Mouse (Mus musculus) midbrain, embryonic 10.5 days (tissue): Measurements from ENCODE around the gene Dmrt3. TPM values are rescaled to one million over a fixed set of nuclear protein-coding genes. Genes with fewer than 3 reads are reported as not detected.

Source experiments
- DNase-seq: peaks from one replicate; pipeline ENCODE4 v3.0.0-alpha.2; 2017; ENCODE audit warnings: low spot score
- H3K27ac ChIP-seq: fragments of 300-500 bp; sonication (generic); replicated peaks from 2 replicates; pipeline ENCODE4 v1.5.1; 2016; ENCODE audit warnings: mild to moderate bottlenecking
- H3K27me3 ChIP-seq: fragments of 300-500 bp; sonication (generic); 2 replicates; pipeline ENCODE4 v1.6.1; 2016; ENCODE audit warnings: low read depth, mild to moderate bottlenecking; ENCODE audit not compliant: poor library complexity, severe bottlenecking
- H3K36me3 ChIP-seq: fragments of 300-500 bp; sonication (generic); 2 replicates; pipeline ENCODE4 v1.6.1; 2016; ENCODE audit warnings: mild to moderate bottlenecking, moderate library complexity
- H3K4me1 ChIP-seq: fragments of 300-500 bp; sonication (generic); 2 replicates; pipeline ENCODE4 v1.6.1; 2016
- H3K4me3 ChIP-seq: fragments of 300-500 bp; sonication (generic); 2 replicates; pipeline ENCODE4 v1.5.1; 2016; ENCODE audit warnings: mild to moderate bottlenecking, moderate library complexity
- H3K9me3 ChIP-seq: fragments of 300-500 bp; sonication (generic); replicated peaks from 2 replicates; pipeline ENCODE4 v1.6.1; 2016; ENCODE audit warnings: mild to moderate bottlenecking
- WGBS: fragments of 180-500 bp; shearing (Covaris S2); methylation state at CpG from one replicate; pipeline ENCODE4 v1.1.7; 2016; 5-methylcytosine and 5-hydroxymethylcytosine counted together
- polyA plus RNA-seq: library from polyadenylated mRNA; unstranded; fragments of >200 nt; fragmentation: Nextera tagmentation; extraction: Ambion mirVana; gene quantifications from 2 replicates; pipeline ENCODE4 v1.2.1, GENCODE M21; 2016

The Dmrt3 gene
- polyA plus RNA-seq, 1 experiment from 2014 or later = 2.1 TPM

GRCm38 (mm10) chr19:25608961-25609850 is 895 bp upstream of the Dmrt3 start:
- peaks cover 100% of the 10 kb centered on the region for H3K27me3 ChIP-seq
- no peaks in the 10 kb centered on the region for H3K36me3 ChIP-seq
- DNase-seq = peak; percentile 59
- peaks cover 76% of the 10 kb centered on the region for H3K4me1 ChIP-seq
- H3K9me3 ChIP-seq = no peaks in the 10 kb centered on the region
- H3K27ac ChIP-seq = no peak overlapping the region
- under 1% methylated on average over 33 of the region's 33 CpGs for WGBS
- H3K4me3 ChIP-seq = no peak overlapping the region

DNA sequence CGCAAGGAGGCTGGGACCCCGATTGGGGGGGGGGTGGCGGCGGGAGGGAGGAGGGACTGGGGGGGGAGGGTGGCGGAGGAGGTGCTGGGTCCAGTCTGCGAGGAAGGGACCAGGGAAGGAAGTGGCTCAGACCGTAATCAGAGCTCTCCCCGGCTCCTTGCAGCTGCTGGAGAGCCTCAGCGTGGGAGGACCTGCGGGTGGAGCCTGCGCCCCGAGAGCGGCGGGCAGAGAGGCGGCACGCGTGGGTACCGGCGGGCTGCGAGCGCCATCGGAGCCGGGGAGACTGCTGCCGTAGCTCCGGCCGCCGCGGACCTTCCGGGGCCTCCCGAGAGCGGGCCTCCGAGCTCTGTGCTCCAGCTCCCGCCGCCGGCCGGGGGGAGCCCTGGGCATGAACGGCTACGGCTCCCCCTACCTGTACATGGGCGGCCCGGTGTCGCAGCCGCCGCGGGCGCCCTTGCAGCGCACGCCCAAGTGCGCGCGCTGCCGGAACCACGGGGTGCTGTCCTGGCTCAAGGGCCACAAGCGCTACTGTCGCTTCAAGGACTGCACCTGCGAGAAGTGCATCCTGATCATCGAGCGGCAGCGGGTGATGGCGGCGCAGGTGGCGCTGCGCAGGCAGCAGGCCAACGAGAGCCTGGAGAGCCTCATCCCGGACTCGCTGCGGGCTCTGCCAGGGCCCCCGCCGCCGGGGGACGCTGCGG is 460 bp downstream of the Dmrt3 start:
- peak overlapping the region; percentile 65 for H3K27ac ChIP-seq
- peaks cover 65% of the 10 kb centered on the region for H3K4me1 ChIP-seq
- no peaks in the 10 kb centered on the region for H3K36me3 ChIP-seq
- under 1% methylated on average over 61 of the region's 71 CpGs for WGBS
- H3K9me3 ChIP-seq = no peaks in the 10 kb centered on the region
- peak overlapping the region; percentile 57 for H3K4me3 ChIP-seq
- DNase-seq = peak; percentile 68
- H3K27me3 ChIP-seq = peaks cover 100% of the 10 kb centered on the region

GRCm38 (mm10) chr19:25611116-25611515 is 1.0 kb downstream of the Dmrt3 start:
- DNase-seq = peak; percentile 66
- H3K4me1 ChIP-seq = peaks cover 60% of the 10 kb centered on the region
- no peaks in the 10 kb centered on the region for H3K36me3 ChIP-seq
- H3K27ac ChIP-seq = peak overlapping the region; percentile 65; the same call in 1 of the 2 replicates
- H3K4me3 ChIP-seq = peak overlapping the region; percentile 57
- H3K27me3 ChIP-seq = peaks cover 100% of the 10 kb centered on the region
- H3K9me3 ChIP-seq = no peaks in the 10 kb centered on the region
- WGBS = under 1% methylated on average over 42 of the region's 42 CpGs

DNA sequence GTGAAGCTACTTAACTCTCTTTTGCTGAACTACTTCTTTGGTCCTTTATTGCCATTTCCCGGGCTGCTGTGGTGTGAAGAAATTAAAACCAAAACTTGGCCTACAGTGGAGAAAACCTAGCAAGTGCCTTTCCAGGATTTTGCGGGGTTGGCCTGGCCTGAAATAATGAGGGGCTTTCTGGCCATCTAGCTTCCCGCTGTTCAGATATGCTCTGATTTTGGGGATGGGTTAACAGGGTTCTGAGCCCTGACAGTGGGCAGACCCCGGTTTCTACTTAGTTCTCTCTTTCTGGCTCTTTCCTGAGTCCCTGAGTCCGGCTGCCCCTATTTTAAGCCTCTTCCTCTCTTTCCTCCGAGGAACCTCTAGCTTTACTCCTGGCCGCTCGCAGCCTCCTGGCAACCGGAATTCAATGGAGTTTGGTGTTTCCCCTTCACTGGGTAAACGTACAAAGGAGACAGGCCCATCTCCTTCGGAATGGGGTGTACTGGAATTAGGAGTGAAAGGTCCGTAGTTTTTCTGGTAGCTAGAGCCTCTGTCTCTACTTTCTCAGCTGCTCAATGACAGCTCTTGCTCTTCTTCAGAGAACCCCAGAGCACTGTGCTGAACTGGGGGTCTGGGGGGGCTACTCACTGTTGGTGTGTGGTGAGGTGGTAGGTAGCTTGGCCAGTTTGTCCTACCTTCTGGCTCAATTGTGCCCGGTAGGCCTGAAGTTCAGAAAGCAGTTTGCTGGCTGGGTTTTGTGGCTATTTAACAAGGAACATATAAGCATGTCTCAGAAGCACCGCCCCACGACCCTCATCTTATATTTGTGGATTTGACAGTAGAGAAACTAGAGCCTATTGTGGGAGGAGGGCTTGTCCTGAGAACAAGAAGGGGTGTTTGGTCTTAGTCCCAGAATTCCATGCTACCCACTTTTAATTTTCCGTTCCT is 2.0 kb downstream of the Dmrt3 start:
- Histone ChIP-seq H3K36me3 (no peaks in the 10 kb centered on the region), H3K4me3 (peak overlapping the region; percentile 16), H3K27ac (no peak overlapping the region), H3K27me3 (peaks cover 100% of the 10 kb centered on the region), H3K9me3 (no peaks in the 10 kb centered on the region), H3K4me1 (peaks cover 50% of the 10 kb centered on the region)
- DNase-seq = peak; percentile 53
- 1% methylated on average over 16 of the region's 16 CpGs for WGBS

DNA sequence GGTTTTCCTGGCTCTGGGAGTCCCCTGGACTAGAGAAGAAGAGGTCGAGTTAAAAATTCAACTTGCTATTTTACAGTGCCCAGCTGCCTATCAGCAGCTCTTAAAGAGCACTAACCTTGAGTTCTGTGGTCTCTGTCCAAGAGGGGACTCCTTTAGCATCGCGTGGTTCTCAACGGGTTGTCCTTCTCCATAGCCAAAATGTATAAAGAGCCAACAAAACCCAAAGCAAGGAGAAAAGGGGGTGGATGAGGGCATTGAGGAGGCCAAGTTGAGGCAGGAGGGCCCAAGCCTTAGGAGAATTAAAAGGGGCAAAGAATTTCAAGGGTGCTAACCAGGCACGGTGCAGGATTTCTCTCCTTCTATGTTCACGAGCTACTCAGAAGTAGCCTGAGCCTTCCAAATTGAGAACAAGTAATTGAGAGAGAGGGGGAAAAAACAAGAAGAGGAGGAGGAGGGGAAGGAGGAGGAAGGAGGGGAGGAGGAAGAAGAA is 2.8 kb downstream of the Dmrt3 start:
- H3K27ac ChIP-seq = no peak overlapping the region
- no peaks in the 10 kb centered on the region for H3K36me3 ChIP-seq
- peak; percentile 38 for DNase-seq
- no peaks in the 10 kb centered on the region for H3K9me3 ChIP-seq
- WGBS = 2% methylated on average over 6 of the region's 6 CpGs
- no peak overlapping the region for H3K4me3 ChIP-seq
- peaks cover 42% of the 10 kb centered on the region for H3K4me1 ChIP-seq
- H3K27me3 ChIP-seq = peaks cover 100% of the 10 kb centered on the region

GRCm38 (mm10) chr19:25613476-25614300 is 3.6 kb downstream of the Dmrt3 start:
- Histone ChIP-seq H3K36me3 (no peaks in the 10 kb centered on the region), H3K4me1 (peaks cover 34% of the 10 kb centered on the region), H3K27me3 (peaks cover 100% of the 10 kb centered on the region), H3K4me3 (no peak overlapping the region), H3K27ac (no peak overlapping the region), H3K9me3 (no peaks in the 10 kb centered on the region)
- peak; percentile 40 for DNase-seq
- WGBS = 7% methylated on average over 13 of the region's 13 CpGs

- peaks cover 100% of the 10 kb centered on the region for H3K27me3 ChIP-seq
- H3K4me3 ChIP-seq = no peak overlapping the region
- no peak overlapping the region for H3K27ac ChIP-seq
- no peak for DNase-seq
- 48% methylated on average over 6 of the region's 6 CpGs for WGBS
- no peaks in the 10 kb centered on the region for H3K9me3 ChIP-seq
- no peaks in the 10 kb centered on the region for H3K36me3 ChIP-seq
- H3K4me1 ChIP-seq = peaks cover 18% of the 10 kb centered on the region
Observed at GRCm38 (mm10) chr19:25615889-25616288, 5.8 kb downstream of the Dmrt3 start.

GRCm38 (mm10) chr19:25622291-25623251 is 12.5 kb downstream of the Dmrt3 start:
- 32% methylated on average over 54 of the region's 54 CpGs for whole genome bisulfite sequencing
- DNase-seq = peak; percentile 84
- no peaks in the 10 kb centered on the region for H3K9me3 ChIP-seq
- H3K36me3 ChIP-seq = no peaks in the 10 kb centered on the region
- peak overlapping the region; percentile 45 for H3K4me3 ChIP-seq
- peaks cover 100% of the 10 kb centered on the region for H3K27me3 ChIP-seq
- peaks cover 14% of the 10 kb centered on the region for H3K4me1 ChIP-seq
- H3K27ac ChIP-seq = no peak overlapping the region

DNA sequence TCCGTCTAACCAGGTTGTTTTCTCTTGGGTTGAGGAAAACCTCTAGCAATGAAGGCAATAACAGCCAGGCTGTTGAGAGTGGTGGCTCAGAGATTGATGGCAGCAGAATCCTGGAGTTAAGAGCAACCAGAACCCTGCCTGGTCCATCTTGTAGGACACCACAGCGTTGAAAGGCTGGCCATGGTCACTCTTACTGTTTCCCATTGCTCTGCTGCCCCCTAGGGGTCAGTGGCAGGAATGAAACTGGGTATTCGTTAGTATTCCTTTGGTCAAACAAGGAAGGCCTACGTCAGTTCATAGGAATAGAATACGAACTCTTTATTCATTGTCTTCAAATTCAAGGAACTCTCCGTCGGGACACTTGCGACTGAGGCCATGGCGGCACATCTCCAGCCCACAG is 18.4 kb downstream of the Dmrt3 start:
- Histone ChIP-seq H3K9me3 (no peaks in the 10 kb centered on the region), H3K27me3 (peaks cover 74% of the 10 kb centered on the region), H3K4me3 (no peak overlapping the region), H3K4me1 (peaks cover 3% of the 10 kb centered on the region; the same call in 1 of the 2 replicates), H3K36me3 (no peaks in the 10 kb centered on the region), H3K27ac (no peak overlapping the region)
- peak; percentile 70 for DNase-seq
- WGBS = 12% methylated on average over 9 of the region's 9 CpGs

DNA sequence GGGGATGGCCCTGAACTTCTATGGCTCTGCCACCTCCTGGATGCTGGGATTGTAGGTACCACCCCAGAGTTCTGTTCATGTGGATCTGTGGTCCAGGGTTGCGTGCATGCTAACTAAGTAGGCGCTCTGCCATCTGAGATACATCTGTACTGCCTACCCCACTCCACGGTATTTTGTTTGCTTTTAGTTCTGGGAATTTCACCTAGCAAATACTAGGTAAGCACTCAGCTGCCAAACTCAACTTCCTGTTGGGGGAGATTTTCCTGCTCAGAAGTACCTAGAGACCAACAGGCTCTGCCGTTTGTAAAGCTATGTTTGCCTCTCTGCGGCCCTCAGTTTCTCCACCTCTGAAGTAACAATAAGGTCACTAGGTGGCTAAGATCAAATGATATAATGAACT is 25.0 kb downstream of the Dmrt3 start:
- H3K27me3 ChIP-seq = peaks cover 13% of the 10 kb centered on the region; the same call in 1 of the 2 replicates
- no peaks in the 10 kb centered on the region for H3K36me3 ChIP-seq
- DNase-seq = no peak
- WGBS = 88% methylated on average over 5 of the region's 5 CpGs
- H3K4me1 ChIP-seq = peaks cover 7% of the 10 kb centered on the region
- no peak overlapping the region for H3K4me3 ChIP-seq
- H3K9me3 ChIP-seq = no peaks in the 10 kb centered on the region
- H3K27ac ChIP-seq = 0 out of 2 replicates have a peak overlapping the region, but pooled peaks have one; percentile 80
